Mouse (Mus musculus): ENCODE measurements around the gene Tbc1d22a. TPM values are rescaled to one million over a fixed set of nuclear protein-coding genes. Genes with fewer than 3 reads are reported as not detected.

The Tbc1d22a gene
- polyA plus RNA-seq, 1 experiment from 2014 or later = 12.0 TPM

GRCm38 (mm10) chr15:86294426-86294825 is 80.2 kb downstream of the Tbc1d22a start:
- H3K27ac ChIP-seq = no peak overlapping the region
- WGBS = 89% methylated on average over 3 of the region's 3 CpGs
- no peak overlapping the region for H3K4me3 ChIP-seq
- H3K4me1 ChIP-seq = peaks cover 33% of the 10 kb centered on the region
- H3K27me3 ChIP-seq (ENCODE audit: low read depth, poor library complexity, severe bottlenecking) = no peaks in the 10 kb centered on the region
- no peaks in the 10 kb centered on the region for H3K36me3 ChIP-seq
- DNase-seq (ENCODE audit: low spot score) = no peak
- H3K9me3 ChIP-seq (replicated peaks) = no peaks in the 10 kb centered on the region

GRCm38 (mm10) chr15:86295722-86296288 is 81.5 kb downstream of the Tbc1d22a start:
- H3K4me1 ChIP-seq = peaks cover 27% of the 10 kb centered on the region
- H3K9me3 ChIP-seq (replicated peaks) = no peaks in the 10 kb centered on the region
- no peak for DNase-seq (ENCODE audit: low spot score)
- no peaks in the 10 kb centered on the region for H3K27me3 ChIP-seq (ENCODE audit: low read depth, poor library complexity, severe bottlenecking)
- WGBS = 73% methylated on average over 4 of the region's 4 CpGs
- H3K36me3 ChIP-seq = no peaks in the 10 kb centered on the region
- 0 out of 2 replicates have a peak overlapping the region, but pooled peaks have one; percentile 37 for H3K27ac ChIP-seq
- no peak overlapping the region for H3K4me3 ChIP-seq

- 89% methylated on average over 1 of the region's 1 CpGs for WGBS
- no peak for DNase-seq (ENCODE audit: low spot score)
- Histone ChIP-seq H3K27ac (no peak overlapping the region), H3K9me3 (replicated peaks) (no peaks in the 10 kb centered on the region), H3K4me1 (peaks cover 24% of the 10 kb centered on the region), H3K27me3 (ENCODE audit: low read depth, poor library complexity, severe bottlenecking) (no peaks in the 10 kb centered on the region), H3K4me3 (no peak overlapping the region), H3K36me3 (no peaks in the 10 kb centered on the region; the same call in 1 of the 2 replicates)
Measured at GRCm38 (mm10) chr15:86297281-86297680, 83.0 kb downstream of the Tbc1d22a start.

GRCm38 (mm10) chr15:86303876-86304275 is 89.6 kb downstream of the Tbc1d22a start:
- Histone ChIP-seq H3K36me3 (peaks cover 2% of the 10 kb centered on the region; the same call in 1 of the 2 replicates), H3K9me3 (replicated peaks) (no peaks in the 10 kb centered on the region), H3K4me1 (no peaks in the 10 kb centered on the region), H3K4me3 (no peak overlapping the region), H3K27ac (no peak overlapping the region), H3K27me3 (ENCODE audit: low read depth, poor library complexity, severe bottlenecking) (no peaks in the 10 kb centered on the region)
- 97% methylated on average over 1 of the region's 1 CpGs for WGBS
- DNase-seq (ENCODE audit: low spot score) = no peak

- H3K27me3 ChIP-seq (ENCODE audit: low read depth, poor library complexity, severe bottlenecking) = no peaks in the 10 kb centered on the region
- peaks cover 2% of the 10 kb centered on the region; the same call in 1 of the 2 replicates for H3K36me3 ChIP-seq
- no peak overlapping the region for H3K27ac ChIP-seq
- no peak overlapping the region for H3K4me3 ChIP-seq
- H3K4me1 ChIP-seq = no peaks in the 10 kb centered on the region
- 92% methylated on average over 3 of the region's 3 CpGs for WGBS
- DNase-seq (ENCODE audit: low spot score) = no peak
- H3K9me3 ChIP-seq (replicated peaks) = no peaks in the 10 kb centered on the region
Measured at GRCm38 (mm10) chr15:86304861-86305260, 90.6 kb downstream of the Tbc1d22a start.

GRCm38 (mm10) chr15:86305290-86305689 is 91.0 kb downstream of the Tbc1d22a start:
- 79% methylated on average over 3 of the region's 3 CpGs for WGBS
- Histone ChIP-seq H3K9me3 (replicated peaks) (no peaks in the 10 kb centered on the region), H3K4me3 (no peak overlapping the region), H3K36me3 (peaks cover 2% of the 10 kb centered on the region; the same call in 1 of the 2 replicates), H3K27ac (no peak overlapping the region), H3K27me3 (ENCODE audit: low read depth, poor library complexity, severe bottlenecking) (no peaks in the 10 kb centered on the region), H3K4me1 (no peaks in the 10 kb centered on the region)
- no peak for DNase-seq (ENCODE audit: low spot score)

GRCm38 (mm10) chr15:86309213-86309829 is 95.1 kb downstream of the Tbc1d22a start:
- no peak overlapping the region for H3K27ac ChIP-seq
- no peak for DNase-seq (ENCODE audit: low spot score)
- peaks cover 5% of the 10 kb centered on the region for H3K36me3 ChIP-seq
- H3K27me3 ChIP-seq (ENCODE audit: low read depth, poor library complexity, severe bottlenecking) = no peaks in the 10 kb centered on the region
- no peaks in the 10 kb centered on the region for H3K4me1 ChIP-seq
- whole genome bisulfite sequencing = 95% methylated on average over 5 of the region's 5 CpGs
- no peaks in the 10 kb centered on the region for H3K9me3 ChIP-seq (replicated peaks)
- no peak overlapping the region for H3K4me3 ChIP-seq

GRCm38 (mm10) chr15:86320803-86321510 is 106.7 kb downstream of the Tbc1d22a start:
- no peak overlapping the region for H3K4me3 ChIP-seq
- no peak overlapping the region for H3K27ac ChIP-seq
- H3K36me3 ChIP-seq = peaks cover 4% of the 10 kb centered on the region; the same call in 1 of the 2 replicates
- 92% methylated on average over 19 of the region's 19 CpGs for WGBS
- no peaks in the 10 kb centered on the region for H3K4me1 ChIP-seq
- no peaks in the 10 kb centered on the region for H3K9me3 ChIP-seq (replicated peaks)
- no peak for DNase-seq (ENCODE audit: low spot score)
- no peaks in the 10 kb centered on the region for H3K27me3 ChIP-seq (ENCODE audit: low read depth, poor library complexity, severe bottlenecking)

GRCm38 (mm10) chr15:86326341-86326740 is 112.1 kb downstream of the Tbc1d22a start:
- Histone ChIP-seq H3K27ac (0 out of 2 replicates have a peak overlapping the region, but pooled peaks have one; percentile 4), H3K36me3 (no peaks in the 10 kb centered on the region), H3K4me3 (no peak overlapping the region), H3K9me3 (replicated peaks) (no peaks in the 10 kb centered on the region), H3K27me3 (ENCODE audit: low read depth, poor library complexity, severe bottlenecking) (no peaks in the 10 kb centered on the region), H3K4me1 (peaks cover 4% of the 10 kb centered on the region; the same call in 1 of the 2 replicates)
- WGBS = 90% methylated on average over 4 of the region's 4 CpGs
- DNase-seq (ENCODE audit: low spot score) = no peak

- H3K27me3 ChIP-seq (ENCODE audit: low read depth, poor library complexity, severe bottlenecking) = no peaks in the 10 kb centered on the region
- no peaks in the 10 kb centered on the region for H3K36me3 ChIP-seq
- no peak overlapping the region for H3K4me3 ChIP-seq
- no peaks in the 10 kb centered on the region for H3K9me3 ChIP-seq (replicated peaks)
- DNase-seq (ENCODE audit: low spot score) = no peak
- H3K27ac ChIP-seq = no peak overlapping the region
- 85% methylated on average over 7 of the region's 7 CpGs for WGBS
- H3K4me1 ChIP-seq = peaks cover 4% of the 10 kb centered on the region
Measured at GRCm38 (mm10) chr15:86329911-86330310, 115.7 kb downstream of the Tbc1d22a start.

GRCm38 (mm10) chr15:86330454-86330853 is 116.2 kb downstream of the Tbc1d22a start:
- no peaks in the 10 kb centered on the region for H3K36me3 ChIP-seq
- H3K4me3 ChIP-seq = no peak overlapping the region
- WGBS = 80% methylated on average over 7 of the region's 7 CpGs
- no peaks in the 10 kb centered on the region for H3K9me3 ChIP-seq (replicated peaks)
- H3K27ac ChIP-seq = no peak overlapping the region
- H3K27me3 ChIP-seq (ENCODE audit: low read depth, poor library complexity, severe bottlenecking) = no peaks in the 10 kb centered on the region
- DNase-seq (ENCODE audit: low spot score) = no peak
- peaks cover 7% of the 10 kb centered on the region for H3K4me1 ChIP-seq

GRCm38 (mm10) chr15:86331501-86332245 is 117.4 kb downstream of the Tbc1d22a start:
- Histone ChIP-seq H3K27me3 (ENCODE audit: low read depth, poor library complexity, severe bottlenecking) (no peaks in the 10 kb centered on the region), H3K9me3 (replicated peaks) (no peaks in the 10 kb centered on the region), H3K4me1 (peaks cover 11% of the 10 kb centered on the region), H3K36me3 (no peaks in the 10 kb centered on the region), H3K4me3 (no peak overlapping the region), H3K27ac (no peak overlapping the region)
- DNase-seq (ENCODE audit: low spot score) = no peak
- WGBS = 85% methylated on average over 8 of the region's 8 CpGs

Measured in limb, embryonic 10.5 days (tissue).